Mouse (Mus musculus) erythroblast, embryonic 14.5 days (primary cell): ENCODE data around the gene Gas1. TPM values are rescaled to one million over a fixed set of nuclear protein-coding genes. Genes with fewer than 3 reads are reported as not detected.

Experiments
- H3K27me3 ChIP-seq: 2 replicates; pipeline ENCODE4 v1.6.1; 2012; ENCODE audit warnings: inconsistent platforms; ENCODE audit not compliant: control insufficient read depth
- H3K36me3 ChIP-seq: 2 replicates; pipeline ENCODE4 v1.6.1; 2012; ENCODE audit warnings: mild to moderate bottlenecking, inconsistent platforms; ENCODE audit not compliant: control insufficient read depth
- H3K4me1 ChIP-seq: 2 replicates; pipeline ENCODE4 v1.6.1; 2012; ENCODE audit warnings: inconsistent platforms; ENCODE audit not compliant: control insufficient read depth
- H3K4me3 ChIP-seq: replicated peaks from 2 replicates; pipeline ENCODE3; 2012; ENCODE audit warnings: moderate library complexity, mild to moderate bottlenecking, inconsistent platforms
- H3K9me3 ChIP-seq: 2 replicates; pipeline ENCODE4 v1.6.1; 2012; ENCODE audit warnings: low read length, inconsistent platforms, mixed read lengths; ENCODE audit not compliant: control insufficient read depth
- GATA1 ChIP-seq: IDR thresholded peaks from 2 replicates; pipeline ENCODE4 v1.6.1; 2012; ENCODE audit warnings: low read length, inconsistent platforms, mixed read lengths
- TAL1 ChIP-seq: IDR thresholded peaks from 3 replicates; pipeline ENCODE4 v1.6.1; 2012; ENCODE audit warnings: low read length, inconsistent platforms, mixed read lengths
- polyA plus RNA-seq: library from polyadenylated mRNA; stranded (reverse); fragments of >175 nt; gene quantifications from 2 replicates; pipeline ENCODE4 v1.2.3, GENCODE M21; 2012

Gas1 gene
- polyA plus RNA-seq, 1 experiment, result not detected

DNA sequence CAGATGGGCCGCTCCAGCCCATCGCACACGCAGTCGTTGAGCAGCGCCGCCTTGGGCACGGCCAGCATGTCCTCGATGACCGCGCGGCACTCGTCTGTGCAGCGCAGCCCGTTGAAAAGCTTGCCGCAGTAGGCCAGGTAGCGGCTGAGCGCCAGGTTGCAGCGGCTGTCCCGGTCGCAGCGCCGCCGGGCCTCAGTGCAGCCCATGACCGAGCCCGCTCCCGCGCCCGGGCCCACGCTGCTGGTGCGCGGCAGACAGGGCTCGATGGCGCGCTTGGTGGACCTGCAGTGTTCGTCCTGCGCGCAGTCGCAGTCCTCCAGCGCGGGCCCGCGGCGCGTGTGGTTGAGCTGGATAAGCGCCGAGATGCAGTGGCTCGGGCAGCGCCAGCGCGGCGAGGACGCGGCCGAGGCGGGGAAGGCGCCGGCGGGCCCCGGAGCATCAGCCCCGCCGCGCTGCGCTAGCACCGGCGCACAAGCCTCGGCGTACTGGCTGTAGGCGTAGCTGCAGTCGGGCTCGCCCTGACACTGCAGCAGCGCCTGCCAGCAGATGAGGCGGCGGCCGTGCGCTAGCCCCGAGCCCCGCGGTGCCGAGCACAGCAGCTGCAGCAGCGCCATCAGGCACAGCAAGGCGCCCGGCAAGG lies 909 bp downstream of the Gas1 start:
- Histone ChIP-seq H3K4me1 (no peaks in the 10 kb centered on the region; the same call in 1 of the 2 replicates), H3K4me3 (peak overlapping the region; percentile 38), H3K9me3 (peaks cover 6% of the 10 kb centered on the region; the same call in 1 of the 2 replicates), H3K27me3 (peaks cover 75% of the 10 kb centered on the region), H3K36me3 (no peaks in the 10 kb centered on the region)
- TF ChIP-seq TAL1, result no peak
- TF ChIP-seq GATA1, result no peak

DNA sequence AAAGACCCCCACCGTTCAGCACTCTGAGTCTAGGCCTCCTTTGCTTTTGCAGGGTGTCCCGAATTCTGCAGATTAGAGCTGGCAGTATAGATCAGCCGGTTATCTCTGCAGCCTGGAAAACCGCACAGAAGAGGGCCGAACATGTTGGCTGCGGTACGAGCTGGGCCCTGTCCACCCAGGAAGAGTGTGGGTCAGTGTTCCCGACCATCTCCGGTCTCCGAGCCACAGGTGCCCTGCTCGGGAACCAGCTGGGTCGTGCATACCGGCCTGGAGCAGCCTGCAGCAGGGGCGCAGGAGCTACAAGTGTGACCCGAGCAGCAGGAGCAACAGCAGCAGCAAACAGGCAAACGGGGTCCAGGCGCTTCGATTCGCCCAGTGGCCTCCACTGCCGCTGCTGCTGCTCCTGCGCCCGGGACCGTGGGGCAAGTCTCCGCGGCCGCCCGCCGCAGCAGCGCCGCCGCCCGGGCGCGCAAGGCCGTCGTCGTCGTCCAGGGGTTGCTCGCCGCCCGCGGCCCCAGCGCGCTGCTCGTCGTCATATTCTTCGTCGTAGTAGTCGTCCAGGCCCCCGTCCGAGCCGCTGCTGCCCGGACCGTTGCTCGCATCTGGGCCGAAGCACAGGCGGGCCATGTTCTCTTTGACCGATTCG lies 1.6 kb downstream of the Gas1 start:
- TF ChIP-seq TAL1 (no peak), GATA1 (no peak)
- H3K36me3 ChIP-seq, result no peaks in the 10 kb centered on the region
- peaks cover 6% of the 10 kb centered on the region; the same call in 1 of the 2 replicates for H3K9me3 ChIP-seq
- H3K4me1 ChIP-seq, result no peaks in the 10 kb centered on the region; the same call in 1 of the 2 replicates
- H3K4me3 ChIP-seq, result peak overlapping the region; percentile 38
- peaks cover 77% of the 10 kb centered on the region for H3K27me3 ChIP-seq

DNA sequence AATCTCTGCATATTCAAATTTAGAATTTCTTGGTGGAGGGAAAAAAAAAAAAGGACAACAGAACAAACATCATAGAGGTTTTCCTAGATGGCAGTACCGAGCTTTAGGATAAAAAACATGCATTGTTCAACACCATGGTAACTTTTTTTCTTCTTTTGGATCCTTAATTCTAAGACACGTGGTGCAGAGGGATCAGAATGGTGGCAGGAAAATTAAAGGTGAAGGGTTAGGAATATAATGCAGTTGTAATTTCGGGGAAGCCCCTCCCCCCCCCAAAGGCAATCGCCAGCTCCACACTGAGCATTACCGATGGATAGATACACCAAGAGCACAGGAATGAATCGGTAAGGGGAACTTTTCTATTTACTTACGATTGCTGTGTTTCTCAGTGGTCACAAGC lies 2.2 kb downstream of the Gas1 start:
- no peak for TF ChIP-seq GATA1
- TF ChIP-seq TAL1, result no peak
- Histone ChIP-seq H3K9me3 (peaks cover 6% of the 10 kb centered on the region; the same call in 1 of the 2 replicates), H3K4me1 (no peaks in the 10 kb centered on the region; the same call in 1 of the 2 replicates), H3K4me3 (no peak overlapping the region), H3K36me3 (no peaks in the 10 kb centered on the region), H3K27me3 (peaks cover 80% of the 10 kb centered on the region)

DNA sequence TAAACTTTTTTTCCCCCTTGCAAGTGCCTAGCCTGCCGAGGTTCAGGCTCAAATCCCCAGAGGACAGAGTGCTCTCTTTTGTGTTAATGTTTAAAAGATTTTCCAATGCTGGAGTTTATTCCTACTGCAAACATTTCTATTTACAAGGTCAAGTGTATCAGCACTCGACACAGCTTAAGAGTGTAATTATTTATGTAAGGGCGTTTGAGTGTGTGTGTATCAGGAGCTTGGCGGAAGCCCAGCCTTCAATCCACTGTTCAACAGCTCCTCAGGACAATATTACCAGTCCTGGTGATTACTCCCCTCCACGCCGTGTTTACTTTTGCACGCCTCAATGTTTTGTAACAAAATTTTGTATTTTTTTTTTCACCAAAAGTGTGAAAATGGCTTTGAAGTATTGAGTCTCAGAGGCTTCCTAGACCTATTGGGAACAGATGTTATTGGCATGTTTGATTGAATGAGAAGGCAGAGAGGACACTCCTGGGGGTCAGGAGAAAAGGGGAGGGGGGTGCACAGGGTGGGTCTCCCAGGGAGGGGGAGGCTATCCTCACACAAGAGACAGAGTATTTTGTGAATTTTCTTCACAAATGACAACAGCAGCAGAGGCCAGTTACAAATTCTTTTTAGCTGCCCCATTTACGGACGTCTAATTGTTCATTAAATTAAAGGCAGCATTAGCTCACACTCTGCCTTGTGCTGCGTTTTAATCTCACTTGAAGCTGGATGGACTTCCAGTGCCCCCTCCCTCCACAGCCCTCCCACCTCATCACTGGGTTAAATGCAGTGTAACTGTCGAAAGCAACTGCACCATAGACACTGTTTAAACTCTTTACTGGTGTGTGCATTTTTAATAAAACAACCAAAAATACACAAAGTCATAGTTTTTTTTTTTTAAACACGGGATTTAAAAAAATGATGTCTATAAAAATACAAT lies 3.3 kb downstream of the Gas1 start:
- Histone ChIP-seq H3K27me3 (peaks cover 79% of the 10 kb centered on the region), H3K9me3 (peaks cover 6% of the 10 kb centered on the region; the same call in 1 of the 2 replicates)
- TF ChIP-seq TAL1, result no peak
- no peak for TF ChIP-seq GATA1

DNA sequence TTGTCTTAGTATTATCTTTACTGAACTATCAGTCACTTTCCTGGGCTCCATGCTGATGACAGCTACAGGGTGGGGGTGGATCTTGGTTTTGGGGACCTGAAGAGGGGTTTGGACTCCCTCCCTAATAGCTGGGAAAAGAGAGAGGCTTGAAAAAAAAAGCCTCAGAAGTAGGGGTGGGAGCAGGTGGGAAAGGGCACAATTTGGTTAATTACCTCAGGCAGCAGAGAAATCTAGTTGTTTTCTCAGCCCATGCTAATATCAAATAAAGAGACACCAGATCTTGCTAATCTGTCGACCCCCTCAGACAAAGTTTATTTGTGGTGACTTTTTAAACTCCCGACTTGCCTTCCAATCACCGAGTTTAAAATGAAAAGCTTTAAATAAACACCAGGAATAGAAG lies 4.0 kb downstream of the Gas1 start:
- Histone ChIP-seq H3K4me1 (no peaks in the 10 kb centered on the region; the same call in 1 of the 2 replicates), H3K27me3 (peaks cover 73% of the 10 kb centered on the region), H3K4me3 (no peak overlapping the region), H3K36me3 (no peaks in the 10 kb centered on the region), H3K9me3 (peaks cover 6% of the 10 kb centered on the region; the same call in 1 of the 2 replicates)
- no peak for TF ChIP-seq GATA1
- TF ChIP-seq TAL1, result no peak

More for the DNA sequence above, 3.3 kb downstream of the Gas1 start:
- Histone ChIP-seq H3K36me3 (no peaks in the 10 kb centered on the region), H3K4me1 (no peaks in the 10 kb centered on the region; the same call in 1 of the 2 replicates), H3K4me3 (no peak overlapping the region)

DNA sequence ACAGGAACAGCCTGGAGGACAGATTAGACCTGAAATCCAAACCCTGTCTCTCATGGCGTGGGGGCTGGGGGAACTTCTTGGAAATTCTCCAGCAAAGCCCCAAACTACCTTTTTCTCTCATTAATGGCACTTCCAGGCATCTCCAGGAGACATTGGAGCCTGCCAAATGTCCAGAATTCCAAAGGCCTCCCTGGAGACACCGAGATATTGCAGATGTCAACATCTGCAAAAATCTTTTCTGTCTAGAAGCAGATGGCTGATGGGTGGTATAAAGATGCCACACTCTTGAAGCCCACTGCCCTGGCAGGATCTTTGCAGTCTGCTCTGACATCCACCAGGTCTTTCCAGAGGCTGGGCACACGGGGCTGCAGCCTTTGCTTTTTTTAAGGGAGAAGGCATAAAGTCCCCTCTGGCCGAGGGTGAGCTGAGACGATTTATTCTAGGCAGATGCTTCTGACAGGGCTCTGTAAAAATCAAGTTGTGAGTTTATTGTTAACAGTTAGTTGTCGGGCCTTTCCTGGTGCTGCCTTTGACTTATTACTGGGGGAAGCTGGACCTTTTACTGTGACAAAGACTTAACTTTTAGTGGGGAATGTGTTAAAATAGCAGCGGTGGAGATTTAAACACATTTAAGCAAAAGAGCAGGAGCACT lies 4.7 kb downstream of the Gas1 start:
- H3K4me3 ChIP-seq, result no peak overlapping the region
- H3K9me3 ChIP-seq, result peaks cover 6% of the 10 kb centered on the region; the same call in 1 of the 2 replicates
- no peaks in the 10 kb centered on the region; the same call in 1 of the 2 replicates for H3K4me1 ChIP-seq
- H3K27me3 ChIP-seq, result peaks cover 66% of the 10 kb centered on the region
- TF ChIP-seq GATA1, result no peak
- TF ChIP-seq TAL1, result no peak
- no peaks in the 10 kb centered on the region for H3K36me3 ChIP-seq

DNA sequence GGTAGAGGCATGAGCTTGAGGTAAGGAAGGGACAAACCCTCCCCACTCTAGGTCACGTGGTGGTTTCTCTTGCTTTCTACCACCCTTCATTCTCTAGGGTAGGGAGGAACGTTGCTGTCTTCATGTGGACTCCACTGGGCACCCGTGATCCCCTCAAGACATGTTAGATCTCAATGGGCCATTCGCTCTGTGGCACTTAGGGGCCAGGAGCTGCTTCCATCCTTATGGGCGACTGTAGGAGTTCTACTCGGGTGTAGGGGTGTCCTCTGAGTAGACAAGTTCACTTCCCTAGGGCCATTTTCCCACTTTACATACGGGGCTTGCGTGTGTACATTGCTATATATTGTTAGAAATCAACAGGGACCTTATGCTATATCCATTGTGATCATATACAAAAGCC lies 5.4 kb downstream of the Gas1 start:
- TF ChIP-seq GATA1 (no peak), TAL1 (no peak)
- H3K9me3 ChIP-seq, result peaks cover 6% of the 10 kb centered on the region; the same call in 1 of the 2 replicates
- peaks cover 58% of the 10 kb centered on the region for H3K27me3 ChIP-seq
- no peaks in the 10 kb centered on the region for H3K36me3 ChIP-seq
- no peaks in the 10 kb centered on the region; the same call in 1 of the 2 replicates for H3K4me1 ChIP-seq
- H3K4me3 ChIP-seq, result no peak overlapping the region
